Mouse (Mus musculus) testis, adult 2 months (tissue): ENCODE results near the gene Fbln5.

Experiments used
- CTCF ChIP-seq: fragments of 200-500 bp; IDR thresholded peaks from 2 replicates; pipeline ENCODE4 v1.5.1; 2012; ENCODE audit warnings: low read depth, mild to moderate bottlenecking, inconsistent platforms, low read length, moderate library complexity; ENCODE audit not compliant: control insufficient read depth, insufficient read depth, insufficient replicate concordance
- POLR2A ChIP-seq: fragments of 200-500 bp; IDR thresholded peaks from 2 replicates; pipeline ENCODE4 v1.6.1; 2012; ENCODE audit warnings: low read depth, mild to moderate bottlenecking, inconsistent platforms, low read length, moderate library complexity; ENCODE audit not compliant: control insufficient read depth

DNA sequence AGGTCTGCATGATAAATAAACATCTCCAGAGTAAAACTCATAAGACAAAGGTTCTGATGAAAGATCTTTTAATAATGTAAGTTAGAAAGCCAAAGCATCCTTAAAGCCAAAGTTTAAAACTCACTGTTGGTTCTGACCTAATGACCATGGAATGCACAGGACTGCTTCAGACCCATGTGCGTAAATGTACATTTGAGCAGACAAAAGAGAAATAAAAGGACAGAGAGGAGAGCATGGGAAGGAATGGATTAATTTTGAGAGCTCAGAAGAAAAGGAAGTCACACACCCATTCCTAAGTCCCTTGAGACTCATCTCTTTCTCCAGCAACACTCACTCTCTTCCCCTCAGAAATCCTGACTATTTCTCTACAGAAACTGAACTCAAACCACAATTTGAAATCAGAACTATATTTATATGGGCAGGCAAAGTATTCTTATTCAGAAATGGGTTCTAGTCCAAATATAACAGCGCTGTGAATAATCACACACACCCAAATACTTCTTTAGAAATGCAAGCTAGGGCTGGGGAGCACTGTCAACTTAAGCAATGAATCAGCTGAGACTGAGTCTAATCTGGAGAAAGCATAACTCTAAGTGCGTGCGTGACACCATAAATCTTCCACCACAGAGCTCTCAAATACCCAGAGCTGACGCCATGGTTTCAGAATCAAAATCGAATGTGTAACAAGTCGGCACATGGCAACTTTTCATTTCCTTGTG lies 33.1 kb upstream of the Fbln5 start:
- TF ChIP-seq CTCF (no peak), POLR2A (no peak)
